Mouse (Mus musculus): Measurements from ENCODE around the gene Gdpd4. TPM values are rescaled to one million over a fixed set of nuclear protein-coding genes. Genes with fewer than 3 reads are reported as not detected.

Gdpd4 gene
- polyA plus RNA-seq, 1 experiment from 2014 or later, result not detected

DNA sequence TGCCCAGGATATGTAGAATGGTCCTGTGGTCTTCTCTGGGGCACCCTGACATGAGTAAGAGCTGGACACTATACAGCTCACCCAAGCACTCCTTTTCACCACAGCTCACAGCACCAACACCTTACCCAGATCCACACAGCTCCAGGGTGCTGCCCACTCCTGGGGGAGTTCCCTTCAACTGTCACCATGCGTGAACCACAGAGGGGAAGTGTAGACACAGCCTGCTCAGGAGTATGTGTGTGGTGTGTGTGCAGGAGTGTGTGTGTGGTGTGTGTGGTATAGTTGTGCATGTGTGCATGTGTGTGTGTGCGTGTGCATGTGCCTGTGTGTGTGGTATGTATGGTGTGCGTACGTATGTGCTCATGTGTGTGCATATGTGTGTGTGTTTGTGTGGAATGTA lies 176.1 kb downstream of the Gdpd4 start:
- Histone ChIP-seq H3K4me1 (ENCODE audit: insufficient read depth) (no peaks in the 10 kb centered on the region), H3K36me3 (replicated peaks; ENCODE audit: insufficient read depth, low read length) (0 out of 2 replicates have a peak, but pooled peaks cover 10% of the 10 kb centered on the region), H3K27ac (ENCODE audit: low read depth) (no peak overlapping the region), H3K4me2 (ENCODE audit: low read depth, low read length) (no peak overlapping the region), H3K4me3 (ENCODE audit: low read depth, low read length) (no peak overlapping the region), H3K27me3 (ENCODE audit: insufficient read depth, low read length) (no peaks in the 10 kb centered on the region), H3K9me3 (ENCODE audit: low read length) (no peaks in the 10 kb centered on the region), H3K9ac (replicated peaks) (no peak overlapping the region)
- 76% methylated on average over 4 of the region's 4 CpGs for WGBS (ENCODE audit: insufficient replicate concordance)
- TF ChIP-seq CTCF (IDR thresholded peaks at IDR 0.05; ENCODE audit: low read depth), result no peak
- TF ChIP-seq EP300 (IDR thresholded peaks at IDR 0.05; ENCODE audit: low read depth), result no peak
- no peak for ATAC-seq
- DNase-seq, result no peak

DNA sequence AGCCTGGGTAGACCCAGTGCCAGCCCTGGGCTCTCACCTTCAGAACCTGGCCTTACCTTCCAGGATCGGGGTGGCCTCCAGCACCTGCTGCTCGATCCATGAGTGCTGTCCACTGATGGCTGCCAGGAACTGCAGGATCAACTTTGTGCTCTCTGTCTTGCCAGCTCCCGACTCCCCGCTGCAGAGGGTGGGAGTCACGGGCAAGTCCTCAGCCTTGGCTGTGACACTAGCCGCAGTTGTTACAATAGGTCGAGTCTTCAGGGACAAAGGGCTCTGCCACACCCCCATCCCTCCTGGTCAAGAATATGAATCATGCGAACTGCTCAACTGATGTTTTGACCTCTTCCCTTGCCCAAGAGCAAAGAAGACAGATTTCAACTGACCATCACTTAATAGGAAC lies 177.8 kb downstream of the Gdpd4 start:
- H3K27me3 ChIP-seq (ENCODE audit: insufficient read depth, low read length), result no peaks in the 10 kb centered on the region
- 91% methylated on average over 8 of the region's 8 CpGs for WGBS (ENCODE audit: insufficient replicate concordance)
- TF ChIP-seq EP300 (IDR thresholded peaks at IDR 0.05; ENCODE audit: low read depth), result no peak
- TF ChIP-seq CTCF (IDR thresholded peaks at IDR 0.05; ENCODE audit: low read depth), result no peak
- DNase-seq (no peak), ATAC-seq (no peak)
- no peak overlapping the region for H3K4me2 ChIP-seq (ENCODE audit: low read depth, low read length)
- no peak overlapping the region for H3K27ac ChIP-seq (ENCODE audit: low read depth)
- H3K4me3 ChIP-seq (ENCODE audit: low read depth, low read length), result no peak overlapping the region
- no peak overlapping the region for H3K9ac ChIP-seq (replicated peaks)
- H3K9me3 ChIP-seq (ENCODE audit: low read length), result no peaks in the 10 kb centered on the region
- H3K4me1 ChIP-seq (ENCODE audit: insufficient read depth), result 0 out of 2 replicates have a peak, but pooled peaks cover under 1% of the 10 kb centered on the region
- H3K36me3 ChIP-seq (replicated peaks; ENCODE audit: insufficient read depth, low read length), result 0 out of 2 replicates have a peak, but pooled peaks cover 10% of the 10 kb centered on the region

Other genes starting within 250 kb of the Gdpd4 start
- gene Clns1a, start 223.3 kb upstream of the Gdpd4 start, polyA plus RNA-seq (2015; fragmentation: Nextera tagmentation; extraction: Ambion mirVana), result 40.2 and 42.0 TPM in 2 replicates
- gene Aqp11, start 181.7 kb upstream of the Gdpd4 start, polyA plus RNA-seq (2015; fragmentation: Nextera tagmentation; extraction: Ambion mirVana), result 51.0 and 55.0 TPM in 2 replicates
- 8.1 and 9.6 TPM in 2 replicates for gene Pak1, start 131.4 kb upstream of the Gdpd4 start, polyA plus RNA-seq (2015; fragmentation: Nextera tagmentation; extraction: Ambion mirVana)
- 6.5 and 7.6 TPM in 2 replicates for gene Myo7a, start 199.6 kb downstream of the Gdpd4 start, polyA plus RNA-seq (2015; fragmentation: Nextera tagmentation; extraction: Ambion mirVana)
- gene Omp, start 225.5 kb downstream of the Gdpd4 start, polyA plus RNA-seq (2015; fragmentation: Nextera tagmentation; extraction: Ambion mirVana), result 0.23 and 0.27 TPM in 2 replicates